Mouse (Mus musculus): ENCODE data around the gene Rnf31. TPM values are rescaled to one million over a fixed set of nuclear protein-coding genes. Genes with fewer than 3 reads are reported as not detected.
A peak's percentile ranks its signal among the peaks of the same experiment; 100 is the strongest.

The Rnf31 gene
- polyA plus RNA-seq, 1 experiment from 2014 or later, result 23.2 TPM

DNA sequence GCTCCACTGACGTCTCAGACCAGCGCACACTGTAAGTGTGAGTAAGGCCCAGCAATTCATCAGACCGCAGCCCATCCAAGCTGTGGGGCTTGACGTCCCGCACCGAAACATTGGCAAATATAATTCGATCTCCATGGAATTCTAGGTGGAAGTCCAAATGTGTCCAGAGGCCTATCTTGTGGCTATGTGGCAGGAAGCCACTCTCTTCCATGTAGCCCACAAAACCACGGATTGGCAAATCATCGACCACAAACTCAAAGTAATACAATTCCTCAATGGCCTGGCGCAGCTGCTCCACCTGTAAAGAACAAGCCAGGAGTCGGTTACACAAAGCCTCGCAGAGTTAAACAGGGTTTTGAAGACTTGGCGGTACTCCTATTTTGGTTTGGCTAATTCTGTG is 49.8 kb downstream of the Rnf31 start:
- Histone ChIP-seq H3K4me2 (replicated peaks) (no peak overlapping the region), H3K9ac (peak overlapping the region; percentile 1; the same call in 1 of the 2 replicates), H3K4me3 (no peak overlapping the region), H3K36me3 (peaks cover 59% of the 10 kb centered on the region), H3K4me1 (peaks cover 29% of the 10 kb centered on the region), H3K9me3 (no peaks in the 10 kb centered on the region), H3K27ac (no peak overlapping the region), H3K27me3 (no peaks in the 10 kb centered on the region)
- WGBS, result 97% methylated on average over 13 of the region's 13 CpGs
- ATAC-seq (ENCODE audit: low FRiP score, low read depth), result no peak

DNA sequence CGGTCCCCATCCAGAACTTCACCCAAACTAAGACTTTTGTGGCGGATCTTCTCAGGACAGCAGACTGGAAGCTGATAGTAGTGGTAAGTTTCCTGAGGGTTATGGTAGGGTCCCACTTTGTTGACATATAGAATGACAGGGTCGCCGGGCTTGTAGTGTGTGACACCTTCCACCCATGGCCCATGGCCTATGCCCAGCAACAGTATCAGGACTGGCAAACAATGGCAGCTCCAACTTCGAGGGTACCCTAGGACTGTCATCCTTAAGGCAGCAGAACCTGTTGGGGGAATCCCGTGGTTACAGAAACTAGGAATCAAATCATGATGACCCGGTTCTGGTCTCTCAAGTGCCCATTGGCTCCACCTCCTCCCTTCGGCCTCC is 51.2 kb downstream of the Rnf31 start:
- peaks cover 55% of the 10 kb centered on the region for H3K36me3 ChIP-seq
- peak overlapping the region; percentile 87 for H3K4me2 ChIP-seq (replicated peaks)
- peaks cover 29% of the 10 kb centered on the region for H3K4me1 ChIP-seq
- H3K27ac ChIP-seq, result peak overlapping the region; percentile 92
- no peaks in the 10 kb centered on the region for H3K27me3 ChIP-seq
- WGBS, result 21% methylated on average over 8 of the region's 8 CpGs
- peak; percentile 33; the same call in 1 of the 2 replicates for ATAC-seq (ENCODE audit: low FRiP score, low read depth)
- no peaks in the 10 kb centered on the region for H3K9me3 ChIP-seq
- H3K4me3 ChIP-seq, result peak overlapping the region; percentile 96
- peak overlapping the region; percentile 94 for H3K9ac ChIP-seq

DNA sequence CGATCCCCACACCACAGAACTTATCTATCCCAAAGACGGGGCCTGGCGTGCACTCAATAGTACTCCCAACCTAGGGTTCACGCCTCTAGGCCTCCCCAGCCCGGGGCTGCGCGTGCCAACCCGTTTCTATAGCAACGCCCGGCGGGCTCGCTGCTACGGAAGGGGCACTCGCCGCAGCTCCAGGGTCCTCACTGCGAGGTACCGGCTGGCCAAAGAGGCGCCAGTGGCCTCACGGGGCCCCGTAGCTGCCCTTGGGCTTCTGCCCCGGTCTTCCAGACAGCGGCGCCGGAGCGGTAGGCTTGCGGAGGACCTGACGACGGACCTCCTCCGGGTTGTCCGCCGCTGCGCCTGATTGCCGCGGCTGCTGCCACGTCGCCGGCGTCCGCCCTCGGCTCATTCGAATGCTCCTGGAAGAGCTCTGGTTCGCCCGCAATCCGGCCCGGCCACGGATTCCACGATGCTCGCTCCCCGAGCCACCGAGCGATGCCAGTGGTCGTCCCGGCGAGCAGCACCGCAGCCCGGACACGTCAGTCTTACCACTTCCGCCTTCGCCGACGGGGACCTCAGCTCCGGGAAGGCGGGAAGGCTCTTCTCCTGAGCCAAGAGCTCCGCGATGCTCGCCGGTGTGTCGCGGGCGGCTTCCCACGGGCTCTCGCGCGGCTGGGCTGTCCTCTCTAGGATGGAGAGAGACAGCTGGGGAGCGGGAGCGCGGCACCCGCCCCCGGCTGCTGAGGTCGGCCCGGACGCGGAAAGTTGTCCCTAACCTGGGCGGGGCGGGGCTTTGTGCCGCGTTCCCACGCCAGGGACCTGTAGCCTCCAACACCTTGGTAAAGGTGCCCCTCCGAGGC is 51.8 kb downstream of the Rnf31 start, which contains the start of gene Tm9sf1:
Gene Tm9sf1 (minus strand): TSS at position 747 of the 848 bp plus-strand sequence.
- H3K27ac ChIP-seq, result peak within 1 kb of the TSS; percentile 92
- H3K4me1 ChIP-seq, result peaks cover 29% of the 10 kb centered on the region
- H3K9me3 ChIP-seq, result no peaks in the 10 kb centered on the region
- peaks cover 49% of the 10 kb centered on the region for H3K36me3 ChIP-seq
- peak within 1 kb of the TSS; percentile 96 for H3K4me3 ChIP-seq
- H3K27me3 ChIP-seq, result no peaks in the 10 kb centered on the region
- H3K9ac ChIP-seq, result peak within 1 kb of the TSS; percentile 94
- ATAC-seq (ENCODE audit: low FRiP score, low read depth), result peak; percentile 90
- H3K4me2 ChIP-seq (replicated peaks), result peak within 1 kb of the TSS; percentile 87
- under 1% methylated on average over 80 of the region's 89 CpGs for WGBS

DNA sequence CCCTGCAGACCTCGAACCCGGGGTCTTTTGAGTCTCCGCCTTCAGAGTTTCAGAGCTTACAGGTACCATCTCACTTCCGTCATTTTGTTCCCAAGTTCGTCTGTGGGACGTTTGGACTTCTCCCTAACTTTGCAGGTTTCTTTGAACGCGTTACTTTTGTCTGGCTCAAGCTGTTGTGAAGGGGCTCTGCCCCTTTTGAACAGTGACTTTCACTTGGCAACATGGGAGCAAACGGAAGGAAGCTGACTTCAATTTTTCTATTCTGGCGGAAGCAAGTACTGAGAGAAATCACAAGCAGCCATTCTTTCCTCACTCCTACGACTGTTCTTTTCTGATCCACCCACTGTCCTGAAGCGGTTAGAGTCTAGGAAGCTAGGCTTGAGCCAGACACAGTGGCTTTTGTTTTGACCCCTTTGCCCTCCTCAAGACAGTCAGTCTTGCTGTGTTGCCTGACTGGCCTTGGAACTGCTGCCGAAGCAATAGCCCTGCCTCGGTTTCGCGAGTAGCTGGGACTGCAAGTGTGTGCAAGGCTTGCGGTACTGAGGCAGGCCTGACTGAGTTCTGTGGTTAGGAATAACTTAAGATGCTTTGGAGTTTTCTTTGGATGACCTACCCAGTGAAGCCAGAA is 52.9 kb downstream of the Rnf31 start:
- peaks cover 38% of the 10 kb centered on the region for H3K36me3 ChIP-seq
- H3K27me3 ChIP-seq, result no peaks in the 10 kb centered on the region
- H3K9me3 ChIP-seq, result no peaks in the 10 kb centered on the region
- peak overlapping the region; percentile 94 for H3K9ac ChIP-seq
- peak overlapping the region; percentile 96 for H3K4me3 ChIP-seq
- H3K4me1 ChIP-seq, result peaks cover 29% of the 10 kb centered on the region
- ATAC-seq (ENCODE audit: low FRiP score, low read depth), result no peak
- H3K27ac ChIP-seq, result 0 out of 2 replicates have a peak overlapping the region, but pooled peaks have one; percentile 6
- WGBS, result 32% methylated on average over 17 of the region's 17 CpGs
- peak overlapping the region; percentile 87 for H3K4me2 ChIP-seq (replicated peaks)

DNA sequence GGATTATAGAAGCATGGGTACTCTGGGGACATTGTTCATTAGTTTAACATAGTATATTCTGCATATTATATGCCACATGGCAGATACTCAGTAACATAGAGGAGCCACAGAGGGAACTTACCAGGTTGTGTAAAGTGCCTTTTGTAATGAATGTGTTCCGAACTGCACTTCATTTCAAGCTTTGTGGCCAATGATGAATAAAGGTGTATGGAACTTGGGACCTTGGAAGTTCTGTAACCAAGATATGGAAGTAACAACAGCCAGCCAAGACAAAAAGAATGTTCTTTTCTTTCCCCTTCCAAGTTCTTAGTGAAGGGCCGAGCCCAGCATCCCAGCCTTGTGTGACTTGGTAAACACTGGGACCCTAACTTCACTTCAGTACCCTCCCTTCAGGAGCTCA is 58.4 kb downstream of the Rnf31 start, which contains the start of gene Tssk4:
Gene Tssk4 (plus strand): TSS at position 301 of the 400 bp plus-strand sequence.
- 93% methylated on average over 2 of the region's 2 CpGs for WGBS

DNA sequence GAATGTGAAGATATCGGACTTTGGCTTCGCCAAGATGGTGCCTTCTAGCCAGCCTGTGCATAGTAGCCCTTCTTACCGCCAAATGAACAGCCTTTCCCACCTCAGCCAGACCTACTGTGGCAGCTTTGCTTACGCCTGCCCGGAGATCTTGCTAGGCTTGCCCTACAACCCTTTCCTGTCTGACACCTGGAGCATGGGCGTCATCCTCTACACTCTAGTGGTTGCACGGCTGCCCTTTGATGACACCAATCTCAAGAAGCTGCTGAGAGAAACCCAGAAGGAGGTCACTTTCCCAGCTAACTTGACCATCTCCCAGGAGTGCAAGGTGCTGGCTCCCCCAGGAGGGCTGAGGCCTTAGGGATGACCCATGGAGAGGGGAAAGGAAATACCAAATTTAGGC is 60.0 kb downstream of the Rnf31 start:
- ATAC-seq (ENCODE audit: low FRiP score, low read depth), result no peak
- WGBS, result 88% methylated on average over 7 of the region's 7 CpGs

More for the DNA sequence above, 58.4 kb downstream of the Rnf31 start, which contains the start of gene Tssk4:
- H3K27me3 ChIP-seq, result no peaks in the 10 kb centered on the region
- H3K9me3 ChIP-seq, result no peaks in the 10 kb centered on the region
- H3K27ac ChIP-seq, result no peak within 1 kb of the TSS
- no peak within 1 kb of the TSS for H3K9ac ChIP-seq
- ATAC-seq (ENCODE audit: low FRiP score, low read depth), result no peak
- H3K4me3 ChIP-seq, result no peak within 1 kb of the TSS
- H3K4me1 ChIP-seq, result peaks cover 5% of the 10 kb centered on the region
- peaks cover 17% of the 10 kb centered on the region for H3K36me3 ChIP-seq
- H3K4me2 ChIP-seq (replicated peaks), result no peak within 1 kb of the TSS

More for the DNA sequence above, 60.0 kb downstream of the Rnf31 start:
- H3K9ac ChIP-seq, result no peak overlapping the region
- no peaks in the 10 kb centered on the region for H3K9me3 ChIP-seq
- no peaks in the 10 kb centered on the region for H3K4me1 ChIP-seq
- H3K36me3 ChIP-seq, result peaks cover 10% of the 10 kb centered on the region
- H3K27me3 ChIP-seq, result no peaks in the 10 kb centered on the region
- H3K27ac ChIP-seq, result no peak overlapping the region
- H3K4me2 ChIP-seq (replicated peaks), result no peak overlapping the region
- H3K4me3 ChIP-seq, result no peak overlapping the region

Other genes starting within 250 kb of the Rnf31 start
- gene Dhrs4, start 113.0 kb upstream of the Rnf31 start, polyA plus RNA-seq (2015; fragmentation: Nextera tagmentation; extraction: Ambion mirVana), result 87.4 and 89.1 TPM in 2 replicates
- gene Carmil3, start 101.1 kb upstream of the Rnf31 start, polyA plus RNA-seq (2015; fragmentation: Nextera tagmentation; extraction: Ambion mirVana), result 2.7 and 3.3 TPM in 2 replicates
- gene Cpne6, start 81.3 kb upstream of the Rnf31 start, polyA plus RNA-seq (2015; fragmentation: Nextera tagmentation; extraction: Ambion mirVana), result 0.32 and 0.78 TPM in 2 replicates
- gene Nrl, start 66.7 kb upstream of the Rnf31 start, polyA plus RNA-seq (2015; fragmentation: Nextera tagmentation; extraction: Ambion mirVana), result not detected in 2 replicates
- gene Pck2, start 51.4 kb upstream of the Rnf31 start, polyA plus RNA-seq (2015; fragmentation: Nextera tagmentation; extraction: Ambion mirVana), result 36.9 and 38.0 TPM in 2 replicates
- gene Dcaf11, start 31.7 kb upstream of the Rnf31 start, polyA plus RNA-seq (2015; fragmentation: Nextera tagmentation; extraction: Ambion mirVana), result 55.9 and 58.7 TPM in 2 replicates
- gene A730061H03Rik, start 31.3 kb upstream of the Rnf31 start, polyA plus RNA-seq (2015; fragmentation: Nextera tagmentation; extraction: Ambion mirVana), result 0.74 TPM in 1 of 2 replicates, not detected in the other
- 22.5 and 25.5 TPM in 2 replicates for gene Fitm1, start 16.1 kb upstream of the Rnf31 start, polyA plus RNA-seq (2015; fragmentation: Nextera tagmentation; extraction: Ambion mirVana)
- gene Psme1, start 13.6 kb upstream of the Rnf31 start, polyA plus RNA-seq (2015; fragmentation: Nextera tagmentation; extraction: Ambion mirVana), result 145 and 150 TPM in 2 replicates
- 4.9 and 5.0 TPM in 2 replicates for gene Emc9, start 6.4 kb upstream of the Rnf31 start, polyA plus RNA-seq (2015; fragmentation: Nextera tagmentation; extraction: Ambion mirVana)
- gene Psme2, start 595 bp upstream of the Rnf31 start, polyA plus RNA-seq (2015; fragmentation: Nextera tagmentation; extraction: Ambion mirVana), result 251 and 280 TPM in 2 replicates
- 11.2 and 11.4 TPM in 2 replicates for gene Irf9, start 11.9 kb downstream of the Rnf31 start, polyA plus RNA-seq (2015; fragmentation: Nextera tagmentation; extraction: Ambion mirVana)
- gene Rec8, start 26.3 kb downstream of the Rnf31 start, polyA plus RNA-seq (2015; fragmentation: Nextera tagmentation; extraction: Ambion mirVana), result 6.1 and 7.0 TPM in 2 replicates
- 107 and 113 TPM in 2 replicates for gene Ipo4, start 44.2 kb downstream of the Rnf31 start, polyA plus RNA-seq (2015; fragmentation: Nextera tagmentation; extraction: Ambion mirVana)
- 1.3 and 1.9 TPM in 2 replicates for gene Gm49378, start 46.2 kb downstream of the Rnf31 start, polyA plus RNA-seq (2015; fragmentation: Nextera tagmentation; extraction: Ambion mirVana)
- 108 and 113 TPM in 2 replicates for gene Tm9sf1, start 52.1 kb downstream of the Rnf31 start, polyA plus RNA-seq (2015; fragmentation: Nextera tagmentation; extraction: Ambion mirVana)
- gene Tssk4, start 58.5 kb downstream of the Rnf31 start, polyA plus RNA-seq (2015; fragmentation: Nextera tagmentation; extraction: Ambion mirVana), result 0.91 and 1.0 TPM in 2 replicates
- 68.7 and 69.5 TPM in 2 replicates for gene Mdp1, start 68.8 kb downstream of the Rnf31 start, polyA plus RNA-seq (2015; fragmentation: Nextera tagmentation; extraction: Ambion mirVana)
- 70.2 and 72.7 TPM in 2 replicates for gene Gmpr2, start 80.2 kb downstream of the Rnf31 start, polyA plus RNA-seq (2015; fragmentation: Nextera tagmentation; extraction: Ambion mirVana)
- gene Nedd8, start 80.4 kb downstream of the Rnf31 start, polyA plus RNA-seq (2015; fragmentation: Nextera tagmentation; extraction: Ambion mirVana), result 606 and 624 TPM in 2 replicates
- gene Tinf2, start 90.1 kb downstream of the Rnf31 start, polyA plus RNA-seq (2015; fragmentation: Nextera tagmentation; extraction: Ambion mirVana), result 43.4 and 44.0 TPM in 2 replicates
- gene Tgm1, start 122.2 kb downstream of the Rnf31 start, polyA plus RNA-seq (2015; fragmentation: Nextera tagmentation; extraction: Ambion mirVana), result 5.0 and 5.7 TPM in 2 replicates
- gene Rabggta, start 130.6 kb downstream of the Rnf31 start, polyA plus RNA-seq (2015; fragmentation: Nextera tagmentation; extraction: Ambion mirVana), result 24.8 and 26.2 TPM in 2 replicates
- 78.1 and 89.9 TPM in 2 replicates for gene Dhrs1, start 154.0 kb downstream of the Rnf31 start, polyA plus RNA-seq (2015; fragmentation: Nextera tagmentation; extraction: Ambion mirVana)
- gene Nop9, start 154.0 kb downstream of the Rnf31 start, polyA plus RNA-seq (2015; fragmentation: Nextera tagmentation; extraction: Ambion mirVana), result 41.8 and 42.8 TPM in 2 replicates
- gene Cideb, start 166.8 kb downstream of the Rnf31 start, polyA plus RNA-seq (2015; fragmentation: Nextera tagmentation; extraction: Ambion mirVana), result 0.45 and 0.72 TPM in 2 replicates
- 0.36 and 0.64 TPM in 2 replicates for gene Ltb4r2, start 169.7 kb downstream of the Rnf31 start, polyA plus RNA-seq (2015; fragmentation: Nextera tagmentation; extraction: Ambion mirVana)
- 0.45 and 0.51 TPM in 2 replicates for gene Ltb4r1, start 174.3 kb downstream of the Rnf31 start, polyA plus RNA-seq (2015; fragmentation: Nextera tagmentation; extraction: Ambion mirVana)
- gene Adcy4, start 192.4 kb downstream of the Rnf31 start, polyA plus RNA-seq (2015; fragmentation: Nextera tagmentation; extraction: Ambion mirVana), result 20.9 and 25.6 TPM in 2 replicates
- 31.0 and 37.1 TPM in 2 replicates for gene Ripk3, start 197.2 kb downstream of the Rnf31 start, polyA plus RNA-seq (2015; fragmentation: Nextera tagmentation; extraction: Ambion mirVana)
- 124 and 128 TPM in 2 replicates for gene Nfatc4, start 231.4 kb downstream of the Rnf31 start, polyA plus RNA-seq (2015; fragmentation: Nextera tagmentation; extraction: Ambion mirVana)

Data from limb, embryonic 13.5 days (tissue).